Mouse (Mus musculus) lung, embryonic 16.5 days (tissue): ENCODE measurements around the gene Cep170b. TPM values are rescaled to one million over a fixed set of nuclear protein-coding genes. Genes with fewer than 3 reads are reported as not detected.

Source experiments
- ATAC-seq: fragments of 200-750 bp; cut with Nextera tagmentation; 2 replicates; pipeline ENCODE4 v1.8.0; 2017; ENCODE audit warnings: low read depth, mild to moderate bottlenecking, moderate library complexity
- H3K27ac ChIP-seq: fragments of 300-500 bp; sonication (generic); 2 replicates; pipeline ENCODE4 v1.5.1; 2014; ENCODE audit warnings: mild to moderate bottlenecking, control low read depth, low read length
- H3K27me3 ChIP-seq: fragments of 300-500 bp; sonication (generic); 2 replicates; pipeline ENCODE4 v1.6.1; 2014; ENCODE audit warnings: low read depth, low read length, mixed read lengths; ENCODE audit not compliant: control insufficient read depth, insufficient read depth
- H3K36me3 ChIP-seq: fragments of 300-500 bp; sonication (generic); 2 replicates; pipeline ENCODE4 v1.6.1; 2014; ENCODE audit warnings: low read length; ENCODE audit not compliant: control insufficient read depth, insufficient read depth
- H3K4me1 ChIP-seq: fragments of 300-500 bp; sonication (generic); replicated peaks from 2 replicates; pipeline ENCODE4 v1.6.1; 2014; ENCODE audit warnings: low read length, mixed read lengths; ENCODE audit not compliant: control insufficient read depth, insufficient read depth
- H3K4me2 ChIP-seq: fragments of 300-500 bp; sonication (generic); 2 replicates; pipeline ENCODE4 v1.6.1; 2014; ENCODE audit warnings: low read depth, low read length, control low read depth
- H3K4me3 ChIP-seq: fragments of 300-500 bp; sonication (generic); 2 replicates; pipeline ENCODE4 v1.5.1; 2014; ENCODE audit warnings: mild to moderate bottlenecking, low read length, control low read depth
- H3K9ac ChIP-seq: fragments of 300-500 bp; sonication (generic); 2 replicates; pipeline ENCODE4 v1.6.1; 2014; ENCODE audit warnings: low read length, control low read depth
- H3K9me3 ChIP-seq: fragments of 300-500 bp; sonication (generic); 2 replicates; pipeline ENCODE4 v1.6.1; 2016; ENCODE audit warnings: low read length; ENCODE audit not compliant: control insufficient read depth
- WGBS: fragments of 180-500 bp; shearing (Covaris S2); extraction: QIAGEN DNeasy Blood & Tissue Kit; methylation state at CpG from one replicate; pipeline ENCODE4 v1.1.7; 2014; 5-methylcytosine and 5-hydroxymethylcytosine counted together
- polyA plus RNA-seq: library from polyadenylated mRNA; unstranded; fragments of >200 nt; fragmentation: Nextera tagmentation; extraction: Ambion mirVana; gene quantifications from 2 replicates; pipeline ENCODE4 v1.2.1, GENCODE M21; 2015

Gene Cep170b
- polyA plus RNA-seq, 1 experiment from 2014 or later, result 13.5 TPM

DNA sequence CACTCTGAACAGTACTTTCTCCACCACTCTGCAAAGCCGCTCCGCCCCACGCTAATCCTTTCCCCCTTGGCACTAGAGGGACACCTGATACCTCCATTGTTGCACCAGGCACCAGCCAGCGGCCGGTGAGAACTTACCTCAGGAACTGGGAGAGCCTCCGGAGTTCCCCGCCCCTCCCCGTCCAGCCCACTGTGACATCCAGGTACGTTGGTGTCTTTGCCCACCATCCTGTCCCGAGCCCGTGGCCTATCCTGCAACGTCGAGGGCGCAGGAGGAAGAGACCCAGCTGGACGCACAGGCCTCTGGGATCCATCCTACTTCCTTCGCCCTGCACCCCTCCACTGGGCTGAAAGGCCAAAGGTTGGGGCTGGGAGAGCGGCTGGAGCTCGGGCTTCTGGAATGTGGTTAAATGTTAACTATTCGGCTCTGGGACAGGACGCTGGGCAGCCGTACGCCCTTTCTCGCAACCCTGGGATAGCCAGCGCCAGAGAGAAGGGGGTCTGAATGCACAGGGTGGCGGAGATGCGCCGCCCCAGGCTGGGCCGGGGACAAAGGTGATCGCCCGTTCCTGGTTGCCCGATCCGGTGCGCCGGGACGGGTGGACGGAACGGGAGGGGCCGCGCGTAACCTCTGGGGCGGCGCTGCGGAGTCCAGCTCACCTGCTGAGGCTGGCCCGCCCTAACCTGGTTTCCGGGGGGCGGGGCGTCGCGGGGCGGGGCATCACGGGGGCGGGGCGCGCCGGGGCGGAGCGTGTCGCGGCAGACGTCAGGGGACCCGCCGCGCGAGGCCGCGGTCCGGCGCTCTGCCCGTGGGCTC, 1.4 kb downstream of the Cep170b start:
- no peaks in the 10 kb centered on the region for H3K9me3 ChIP-seq
- 6% methylated on average over 50 of the region's 69 CpGs for WGBS
- peak overlapping the region; percentile 79 for H3K9ac ChIP-seq
- H3K4me1 ChIP-seq, result peaks cover 17% of the 10 kb centered on the region
- peak overlapping the region; percentile 98 for H3K27ac ChIP-seq
- peak; percentile 77 for ATAC-seq
- peaks cover 5% of the 10 kb centered on the region; the same call in 1 of the 2 replicates for H3K27me3 ChIP-seq
- no peaks in the 10 kb centered on the region for H3K36me3 ChIP-seq
- peak overlapping the region; percentile 88 for H3K4me2 ChIP-seq
- H3K4me3 ChIP-seq, result peak overlapping the region; percentile 74

DNA sequence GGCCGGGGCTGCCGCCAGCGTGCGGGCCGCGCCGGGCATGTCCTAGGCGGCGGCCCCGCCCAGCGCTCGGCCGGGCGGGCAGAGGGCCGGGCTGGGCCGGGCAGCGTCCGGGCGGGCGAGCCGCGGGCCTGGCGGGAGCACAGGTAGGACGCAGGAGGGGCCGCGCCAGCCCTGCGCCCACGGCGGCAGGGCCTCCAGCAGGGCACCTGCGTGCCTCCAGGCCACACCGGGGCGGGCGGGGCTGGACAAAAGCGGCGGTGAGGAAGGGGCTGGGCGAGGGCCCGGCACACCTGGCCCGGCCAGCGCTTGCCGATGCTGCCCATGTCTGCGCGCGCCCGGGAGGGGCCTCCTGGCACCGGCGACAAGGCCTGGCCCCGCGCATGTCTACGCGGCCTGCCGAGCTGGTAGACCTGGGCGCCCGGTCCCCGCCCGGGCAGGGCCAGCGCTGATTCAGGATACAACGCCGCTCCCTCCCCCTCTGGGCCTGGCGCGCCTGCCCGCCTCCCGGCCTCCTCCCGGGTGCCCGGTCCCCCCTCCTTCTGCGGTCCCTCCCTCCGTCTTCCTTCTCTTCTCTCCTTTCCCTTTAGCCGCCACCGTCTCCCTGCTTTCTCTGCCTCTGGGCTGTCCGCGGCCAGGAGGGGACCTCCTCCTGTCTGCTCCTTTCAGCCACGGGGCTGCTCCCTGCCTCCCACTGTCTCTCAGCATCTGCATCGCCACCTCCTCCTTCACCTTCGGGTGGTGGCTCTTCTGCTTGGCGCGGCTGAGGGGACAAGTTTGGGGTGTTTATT, 2.2 kb downstream of the Cep170b start:
- Histone ChIP-seq H3K36me3 (no peaks in the 10 kb centered on the region), H3K9ac (peak overlapping the region; percentile 79), H3K4me2 (peak overlapping the region; percentile 88), H3K27me3 (peaks cover 5% of the 10 kb centered on the region; the same call in 1 of the 2 replicates), H3K4me1 (peaks cover 17% of the 10 kb centered on the region), H3K27ac (peak overlapping the region; percentile 89), H3K9me3 (no peaks in the 10 kb centered on the region), H3K4me3 (peak overlapping the region; percentile 74)
- under 1% methylated on average over 36 of the region's 75 CpGs for WGBS
- peak; percentile 58 for ATAC-seq

DNA sequence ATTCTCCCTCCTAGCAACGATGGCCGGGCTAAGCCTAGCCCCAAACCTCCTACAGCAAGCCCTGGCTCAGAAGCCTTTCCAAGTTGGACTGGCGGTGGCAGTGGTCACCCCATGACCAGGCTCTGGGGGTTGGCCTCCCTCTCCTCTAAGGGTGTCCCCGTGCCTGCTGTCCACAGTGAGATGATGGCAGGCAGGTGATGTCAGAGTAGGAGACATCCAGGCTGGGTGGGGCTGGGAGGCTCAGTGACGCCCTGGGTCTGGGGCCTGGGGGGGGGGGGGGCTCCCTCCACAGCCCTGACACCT, 2.7 kb downstream of the Cep170b start:
- Histone ChIP-seq H3K4me2 (peak overlapping the region; percentile 88), H3K36me3 (no peaks in the 10 kb centered on the region), H3K9ac (peak overlapping the region; percentile 79), H3K27me3 (peaks cover 5% of the 10 kb centered on the region; the same call in 1 of the 2 replicates), H3K27ac (peak overlapping the region; percentile 89; the same call in 1 of the 2 replicates), H3K9me3 (no peaks in the 10 kb centered on the region), H3K4me3 (peak overlapping the region; percentile 74), H3K4me1 (peaks cover 17% of the 10 kb centered on the region)
- 5% methylated on average over 4 of the region's 5 CpGs for WGBS
- ATAC-seq, result no peak

- no peaks in the 10 kb centered on the region for H3K9me3 ChIP-seq
- peaks cover 5% of the 10 kb centered on the region; the same call in 1 of the 2 replicates for H3K27me3 ChIP-seq
- peak overlapping the region; percentile 88 for H3K4me2 ChIP-seq
- 72% methylated on average over 6 of the region's 6 CpGs for WGBS
- no peak for ATAC-seq
- peak overlapping the region; percentile 74 for H3K4me3 ChIP-seq
- no peaks in the 10 kb centered on the region for H3K36me3 ChIP-seq
- no peak overlapping the region for H3K27ac ChIP-seq
- peak overlapping the region; percentile 79 for H3K9ac ChIP-seq
- H3K4me1 ChIP-seq, result peaks cover 17% of the 10 kb centered on the region
These were observed 3.2 kb downstream of the Cep170b start for GRCm38 (mm10) chr12:112723445-112723844.

- Histone ChIP-seq H3K9ac (no peak overlapping the region), H3K9me3 (no peaks in the 10 kb centered on the region), H3K4me2 (no peak overlapping the region), H3K4me3 (no peak overlapping the region), H3K27me3 (peaks cover 5% of the 10 kb centered on the region; the same call in 1 of the 2 replicates), H3K4me1 (peaks cover 14% of the 10 kb centered on the region), H3K27ac (no peak overlapping the region), H3K36me3 (no peaks in the 10 kb centered on the region)
- no peak for ATAC-seq
- 69% methylated on average over 11 of the region's 11 CpGs for WGBS
These were observed 4.0 kb downstream of the Cep170b start for GRCm38 (mm10) chr12:112724077-112724805.

- H3K4me1 ChIP-seq, result peaks cover 8% of the 10 kb centered on the region
- H3K27me3 ChIP-seq, result no peaks in the 10 kb centered on the region
- no peaks in the 10 kb centered on the region for H3K9me3 ChIP-seq
- no peak overlapping the region for H3K4me3 ChIP-seq
- no peak overlapping the region for H3K27ac ChIP-seq
- no peak overlapping the region for H3K9ac ChIP-seq
- 67% methylated on average over 8 of the region's 8 CpGs for WGBS
- ATAC-seq, result no peak
- H3K4me2 ChIP-seq, result no peak overlapping the region
- H3K36me3 ChIP-seq, result 0 out of 2 replicates have a peak, but pooled peaks cover 3% of the 10 kb centered on the region
These were observed 7.5 kb downstream of the Cep170b start for GRCm38 (mm10) chr12:112727801-112728200.

GRCm38 (mm10) chr12:112730808-112731207, 10.6 kb downstream of the Cep170b start:
- Histone ChIP-seq H3K4me3 (no peak overlapping the region), H3K4me1 (no peaks in the 10 kb centered on the region), H3K9me3 (no peaks in the 10 kb centered on the region), H3K4me2 (no peak overlapping the region), H3K27me3 (no peaks in the 10 kb centered on the region), H3K9ac (no peak overlapping the region), H3K27ac (no peak overlapping the region), H3K36me3 (peaks cover 9% of the 10 kb centered on the region; the same call in 1 of the 2 replicates)
- WGBS, result 73% methylated on average over 14 of the region's 14 CpGs
- no peak for ATAC-seq

- no peaks in the 10 kb centered on the region for H3K4me1 ChIP-seq
- no peak overlapping the region for H3K27ac ChIP-seq
- 84% methylated on average over 10 of the region's 10 CpGs for WGBS
- H3K4me2 ChIP-seq, result no peak overlapping the region
- no peaks in the 10 kb centered on the region for H3K27me3 ChIP-seq
- ATAC-seq, result no peak
- no peak overlapping the region for H3K4me3 ChIP-seq
- H3K9ac ChIP-seq, result no peak overlapping the region
- no peaks in the 10 kb centered on the region for H3K9me3 ChIP-seq
- H3K36me3 ChIP-seq, result peaks cover 22% of the 10 kb centered on the region
These were observed 12.3 kb downstream of the Cep170b start for GRCm38 (mm10) chr12:112732591-112732990.
